Mouse (Mus musculus): Measurements from ENCODE around the gene Npr3. TPM values are rescaled to one million over a fixed set of nuclear protein-coding genes. Genes with fewer than 3 reads are reported as not detected.

Npr3 gene
- total RNA-seq (2015): not detected in 2 replicates
- not detected in 2 replicates for total RNA-seq (2017)

DNA sequence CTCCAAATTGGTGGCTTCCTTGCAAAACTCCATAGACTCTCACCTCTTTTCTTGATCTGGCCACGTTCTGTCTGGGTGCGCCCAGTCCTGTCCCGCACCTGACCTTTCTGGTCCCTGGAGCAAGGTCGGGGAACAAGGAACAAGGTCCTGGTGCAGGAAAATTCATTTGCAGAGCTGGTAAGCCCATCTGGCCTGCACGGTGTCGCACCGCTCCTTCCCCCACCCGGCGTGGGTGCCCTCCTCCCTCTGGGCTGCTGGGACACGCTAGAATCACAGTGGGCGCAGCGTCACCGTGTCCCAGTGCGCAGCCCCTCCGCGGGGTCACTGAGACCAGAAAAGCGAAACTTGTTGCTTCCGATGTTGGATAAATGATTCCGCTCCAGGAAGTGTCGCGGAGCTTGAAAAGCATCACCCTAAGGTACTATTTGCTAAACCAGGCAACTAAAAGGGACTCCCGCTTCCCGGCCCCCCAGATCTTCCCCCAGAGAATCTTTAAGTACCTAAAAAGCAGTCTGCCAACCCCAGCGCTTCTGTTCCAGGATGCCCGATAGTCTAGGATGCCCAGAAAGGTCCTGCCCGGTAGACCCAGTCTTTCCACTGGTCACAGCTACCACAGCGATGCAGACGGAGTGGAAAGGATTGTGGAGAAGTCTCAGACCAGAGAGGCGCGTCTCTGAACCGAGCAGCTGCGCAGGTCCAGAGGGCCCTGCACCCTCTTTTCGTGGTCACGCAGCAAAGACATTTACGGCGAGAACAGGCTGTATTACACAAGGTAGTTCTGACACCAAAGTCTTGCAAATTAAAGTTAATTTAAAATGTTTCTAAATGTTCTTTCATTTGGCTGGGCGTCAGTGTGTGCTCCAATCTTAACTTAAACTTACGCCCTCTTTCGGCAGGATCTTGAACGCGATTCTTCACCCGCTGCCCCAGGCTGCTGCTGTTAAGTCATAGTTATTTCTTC, at the start of gene Npr3:
Gene Npr3, minus strand, starts transcription at position 717 of the 961 bp plus-strand sequence.
- ATAC-seq (replicated peaks; ENCODE audit: poor library complexity): peak; percentile 59

DNA sequence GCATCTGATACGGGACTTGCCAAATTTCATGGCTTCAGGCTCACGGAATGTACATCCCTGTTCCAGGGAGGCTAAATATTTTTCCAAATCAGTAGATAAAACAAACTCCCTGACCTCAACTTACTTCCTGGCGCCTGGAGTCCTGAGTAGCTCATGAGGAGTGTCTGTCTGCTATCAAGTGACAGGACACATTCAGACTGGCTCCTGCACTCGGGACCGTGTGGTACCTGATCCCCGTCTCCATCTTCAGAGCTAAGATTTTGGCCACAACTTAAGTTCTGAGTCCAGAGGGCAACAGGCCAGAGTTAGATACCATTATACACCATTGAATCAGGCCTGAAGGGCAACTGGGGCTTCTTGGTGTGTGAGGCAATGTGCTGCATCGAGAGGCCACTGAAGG, 49.0 kb upstream of the Npr3 start:
- no peak for ATAC-seq (replicated peaks; ENCODE audit: poor library complexity)

DNA sequence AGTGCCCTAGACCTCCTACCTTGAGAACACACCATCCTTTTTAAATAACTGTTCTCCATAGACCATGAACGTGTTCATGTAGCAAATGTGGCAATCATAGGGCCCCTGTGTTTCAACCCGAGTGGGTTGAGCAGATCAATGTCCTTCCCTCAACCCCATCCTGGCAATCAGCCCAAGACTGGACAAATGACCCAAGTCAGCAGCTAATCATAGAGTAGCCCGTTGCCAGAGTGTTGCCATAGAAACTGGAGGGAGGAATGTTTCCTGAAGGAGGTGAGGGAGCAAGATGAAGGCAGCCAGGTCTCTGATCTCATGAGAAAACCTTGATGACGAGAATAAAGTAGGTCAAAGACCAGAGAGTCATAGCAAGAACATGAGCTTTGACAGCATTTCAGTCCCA, 47.1 kb upstream of the Npr3 start:
- no peak for ATAC-seq (replicated peaks; ENCODE audit: poor library complexity)

DNA sequence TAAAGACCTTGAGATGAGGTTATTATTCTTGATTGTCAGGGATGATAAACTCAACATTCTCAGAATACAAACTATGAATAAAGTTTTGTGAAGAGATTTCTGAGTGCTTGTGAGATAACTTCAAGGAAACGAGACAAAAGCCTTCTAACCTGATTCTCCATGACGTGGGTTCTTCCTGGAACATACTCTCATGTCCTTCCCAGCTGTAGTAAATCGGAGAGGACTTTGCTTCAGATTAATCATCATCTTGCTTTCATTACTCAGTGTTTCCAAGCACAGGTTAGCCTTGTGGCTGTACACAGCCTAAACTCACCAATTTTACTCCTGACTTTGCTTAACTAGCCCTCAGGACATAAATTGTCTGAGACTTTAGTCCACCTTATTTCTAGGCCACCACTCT, 45.1 kb upstream of the Npr3 start:
- ATAC-seq (replicated peaks; ENCODE audit: poor library complexity): no peak

DNA sequence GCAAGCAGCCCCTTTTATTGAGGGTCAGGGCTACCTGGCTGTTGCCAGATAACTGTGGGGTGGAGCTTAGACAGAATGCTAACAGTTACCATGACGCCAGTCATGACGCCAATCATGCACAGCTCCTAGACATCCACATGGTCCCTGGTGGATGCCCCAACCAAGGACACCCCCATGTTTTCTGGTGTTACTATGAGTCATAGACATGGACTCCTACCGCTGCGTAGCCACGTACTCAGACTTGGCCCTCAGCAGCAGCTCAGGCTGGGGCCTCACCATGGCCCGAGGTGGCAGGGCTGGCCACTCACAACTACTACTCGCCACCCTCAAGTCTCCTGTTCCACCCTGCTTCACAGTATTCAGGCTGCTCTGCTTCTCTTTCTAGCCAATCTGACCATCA, 44.1 kb upstream of the Npr3 start:
- ATAC-seq (replicated peaks; ENCODE audit: poor library complexity): no peak

DNA sequence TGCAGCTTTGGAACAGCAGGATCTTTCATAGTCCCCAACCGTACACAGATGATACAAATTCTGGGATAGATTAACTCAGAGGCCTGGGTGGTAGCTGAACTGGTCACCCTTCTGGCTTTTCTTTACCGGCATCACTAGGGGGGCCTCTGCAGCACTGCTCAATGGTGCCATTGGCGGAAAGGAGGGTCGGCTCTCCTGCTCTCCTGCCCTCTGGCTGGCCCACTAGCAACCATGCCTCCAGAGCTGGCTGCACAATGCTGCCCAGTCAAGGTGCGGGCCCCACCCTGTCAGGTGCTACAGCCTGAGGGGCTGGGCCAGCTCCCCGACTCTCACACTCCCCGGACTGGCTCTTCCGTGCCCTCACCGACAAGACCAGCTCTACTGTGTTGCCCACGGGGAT, 43.1 kb upstream of the Npr3 start:
- ATAC-seq (replicated peaks; ENCODE audit: poor library complexity): no peak

GRCm38 (mm10) chr15:11949490-11949889, 42.4 kb upstream of the Npr3 start:
- no peak for ATAC-seq (replicated peaks; ENCODE audit: poor library complexity)

DNA sequence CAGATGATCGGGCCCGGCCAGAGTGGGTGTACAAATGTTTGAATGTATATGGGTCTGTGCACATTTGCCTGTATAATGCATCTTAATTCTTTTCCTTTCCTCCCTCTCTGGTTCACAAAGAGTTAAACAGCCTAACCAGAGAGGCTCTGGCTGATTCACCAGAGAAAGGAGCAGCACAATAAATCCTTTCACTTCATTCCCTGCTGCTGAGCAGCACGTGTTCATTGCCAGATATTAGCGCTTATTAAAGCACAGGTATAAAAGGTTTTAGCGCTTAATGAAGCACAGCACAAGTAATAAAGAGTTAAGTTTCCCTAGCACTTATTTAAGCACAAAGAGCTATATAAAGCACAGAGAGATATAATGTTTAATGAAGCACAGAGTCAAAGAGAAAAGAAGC, 33.8 kb upstream of the Npr3 start:
- no peak for ATAC-seq (replicated peaks; ENCODE audit: poor library complexity)

DNA sequence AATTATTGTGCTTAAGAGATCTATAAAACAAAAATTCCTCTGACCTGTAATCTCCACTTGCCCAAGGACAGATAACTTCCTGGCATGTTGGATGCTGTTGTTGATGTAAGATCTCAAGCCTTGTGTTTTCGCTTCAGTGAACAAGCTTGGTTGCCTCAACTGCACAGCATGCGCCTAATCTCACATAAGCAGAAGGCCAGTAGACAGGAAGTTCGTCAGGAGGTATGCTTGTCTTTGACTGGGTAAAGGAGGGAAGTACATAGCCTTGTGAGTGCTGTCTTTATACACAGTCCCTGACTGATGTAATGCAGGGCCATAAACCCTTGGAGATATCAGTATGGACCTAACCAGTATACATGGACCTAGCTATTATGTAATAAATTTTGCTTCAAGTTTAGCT, 20.7 kb upstream of the Npr3 start:
- ATAC-seq (replicated peaks; ENCODE audit: poor library complexity): no peak

DNA sequence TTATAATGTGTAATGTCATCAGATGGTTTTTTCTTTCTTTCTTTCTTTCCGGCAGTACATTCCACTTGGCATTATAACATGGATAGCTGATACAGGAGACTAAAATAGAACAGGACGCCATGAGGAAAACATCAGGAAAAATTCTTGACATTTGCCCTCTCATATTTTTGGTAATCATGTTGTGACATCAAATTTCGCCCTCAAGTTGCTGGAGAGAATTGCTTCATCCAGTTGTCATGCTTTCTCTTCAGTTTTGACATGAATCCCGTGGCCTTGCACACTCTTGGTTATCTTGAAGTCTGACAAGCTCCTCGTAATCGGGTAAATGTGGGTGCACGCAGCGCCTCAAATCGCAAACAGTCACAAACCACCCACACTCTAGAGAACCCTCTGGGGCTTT, 7.0 kb upstream of the Npr3 start:
- no peak for ATAC-seq (replicated peaks; ENCODE audit: poor library complexity)

GRCm38 (mm10) chr15:11909875-11910274, 2.8 kb upstream of the Npr3 start:
- ATAC-seq (replicated peaks; ENCODE audit: poor library complexity): no peak

- no peak for ATAC-seq (replicated peaks; ENCODE audit: poor library complexity)
These were observed 1.1 kb upstream of the Npr3 start for GRCm38 (mm10) chr15:11908166-11908565.

GRCm38 (mm10) chr15:11906021-11906570, 991 bp downstream of the Npr3 start:
- ATAC-seq (replicated peaks; ENCODE audit: poor library complexity): no peak

- peak; percentile 19; the same call in 1 of the 2 replicates for ATAC-seq (replicated peaks; ENCODE audit: poor library complexity)
These were observed 2.0 kb downstream of the Npr3 start for GRCm38 (mm10) chr15:11904848-11905672.

DNA sequence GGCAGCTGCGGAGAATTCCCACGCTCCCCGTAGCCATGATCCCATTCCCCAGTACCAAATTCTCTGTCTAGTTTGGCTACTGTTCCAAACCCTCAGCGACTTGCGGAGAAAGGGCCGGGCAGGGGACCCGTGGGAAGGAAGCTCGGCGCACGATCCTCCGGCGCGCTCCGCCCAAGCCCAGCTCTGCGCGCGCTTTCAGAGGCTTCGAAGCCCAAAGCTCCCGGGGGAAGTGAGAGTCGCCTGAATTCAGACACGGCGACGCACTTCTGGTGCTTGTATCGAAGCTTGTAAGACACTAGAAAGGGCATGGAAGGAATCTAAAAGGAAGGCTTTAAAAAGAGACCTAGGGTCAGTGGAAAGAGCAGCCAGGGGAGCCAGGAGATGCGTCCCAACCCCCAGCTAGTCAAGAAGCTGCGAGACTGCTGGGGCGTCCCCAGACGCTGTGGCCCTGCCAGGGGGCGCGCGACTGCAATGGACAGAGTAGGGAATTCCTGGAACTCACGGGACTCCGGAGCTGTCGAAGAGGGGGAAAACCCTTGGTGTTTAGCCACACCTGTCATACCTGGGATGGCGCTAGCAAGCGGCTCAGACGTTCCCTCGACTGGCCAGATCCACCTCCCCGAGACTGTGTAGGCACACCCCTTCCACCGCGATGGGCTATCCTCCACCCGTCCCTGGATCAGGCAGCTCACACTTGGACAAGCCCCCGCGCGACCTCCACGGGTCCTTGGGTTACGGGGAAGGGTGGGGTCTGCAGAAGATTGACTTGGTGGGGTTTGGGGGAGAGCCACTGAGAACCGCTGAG, 2.8 kb downstream of the Npr3 start:
- ATAC-seq (replicated peaks; ENCODE audit: poor library complexity): 0 out of 2 replicates have a peak, but pooled peaks have one; percentile 29

- no peak for ATAC-seq (replicated peaks; ENCODE audit: poor library complexity)
These were observed 3.7 kb downstream of the Npr3 start for GRCm38 (mm10) chr15:11903196-11904042.

- ATAC-seq (replicated peaks; ENCODE audit: poor library complexity): no peak
These were observed 9.5 kb downstream of the Npr3 start for GRCm38 (mm10) chr15:11897617-11898016.

- ATAC-seq (replicated peaks; ENCODE audit: poor library complexity): no peak
These were observed 9.9 kb downstream of the Npr3 start for GRCm38 (mm10) chr15:11897162-11897561.

GRCm38 (mm10) chr15:11893969-11894368, 13.1 kb downstream of the Npr3 start:
- no peak for ATAC-seq (replicated peaks; ENCODE audit: poor library complexity)

DNA sequence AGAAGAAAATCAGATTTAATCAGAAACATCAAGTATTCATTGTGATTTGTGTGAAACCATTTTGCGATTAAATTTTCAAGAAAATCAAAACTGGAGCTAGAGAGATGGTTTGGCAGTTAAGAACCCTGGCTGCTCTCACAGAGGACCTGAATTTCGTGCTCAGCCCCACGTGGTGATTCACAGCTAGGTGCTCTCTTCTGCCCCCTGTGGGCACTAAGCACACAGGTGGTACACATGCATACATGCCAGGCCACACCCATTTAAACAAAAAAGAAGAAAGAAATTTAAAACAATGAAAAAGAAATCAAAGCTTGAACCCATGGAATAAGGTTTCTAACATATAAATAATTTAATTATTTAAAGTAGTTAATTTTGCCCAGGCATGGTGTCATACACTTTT, 15.7 kb downstream of the Npr3 start:
- ATAC-seq (replicated peaks; ENCODE audit: poor library complexity): no peak
